Mouse (Mus musculus) embryonic facial prominence, embryonic 11.5 days (tissue): Measurements from ENCODE around the gene Nfatc2. TPM values are rescaled to one million over a fixed set of nuclear protein-coding genes. Genes with fewer than 3 reads are reported as not detected.

ENCODE experiments used
- ATAC-seq: fragments of 200-750 bp; cut with Nextera tagmentation; replicated peaks from 2 replicates; pipeline ENCODE4 v1.8.0; 2017; ENCODE audit warnings: low read depth; ENCODE audit not compliant: insufficient number of reproducible peaks, low FRiP score, low TSS enrichment
- DNase-seq: peaks from one replicate; pipeline ENCODE4 v3.0.0-alpha.2; 2015; ENCODE audit warnings: low spot score
- H3K27ac ChIP-seq: fragments of 300-500 bp; sonication (generic); replicated peaks from 2 replicates; pipeline ENCODE4 v1.5.1; 2014; ENCODE audit warnings: mild to moderate bottlenecking, low read depth, low read length, control low read depth
- H3K27me3 ChIP-seq: fragments of 300-500 bp; sonication (generic); 2 replicates; pipeline ENCODE4 v1.6.1; 2014; ENCODE audit warnings: mild to moderate bottlenecking, low read length, moderate library complexity, mixed read lengths; ENCODE audit not compliant: control insufficient read depth, insufficient read depth
- H3K36me3 ChIP-seq: fragments of 300-500 bp; sonication (generic); replicated peaks from 2 replicates; pipeline ENCODE4 v1.6.1; 2014; ENCODE audit warnings: low read depth, mild to moderate bottlenecking, low read length, moderate library complexity, mixed read lengths; ENCODE audit not compliant: control insufficient read depth, insufficient read depth
- H3K4me1 ChIP-seq: fragments of 300-500 bp; sonication (generic); 2 replicates; pipeline ENCODE4 v1.6.1; 2014; ENCODE audit warnings: low read length, mixed read lengths; ENCODE audit not compliant: control insufficient read depth, insufficient read depth
- H3K4me2 ChIP-seq: fragments of 300-500 bp; sonication (generic); 2 replicates; pipeline ENCODE4 v1.6.1; 2014; ENCODE audit warnings: low read depth, mild to moderate bottlenecking, control low read depth, low read length, moderate library complexity
- H3K4me3 ChIP-seq: fragments of 300-500 bp; sonication (generic); 2 replicates; pipeline ENCODE4 v1.5.1; 2014; ENCODE audit warnings: low read depth, low read length, control low read depth
- H3K9ac ChIP-seq: fragments of 300-500 bp; sonication (generic); replicated peaks from 2 replicates; pipeline ENCODE4 v1.6.1; 2014; ENCODE audit warnings: mild to moderate bottlenecking, control low read depth, low read length
- H3K9me3 ChIP-seq: fragments of 300-500 bp; sonication (generic); replicated peaks from 2 replicates; pipeline ENCODE4 v1.6.1; 2016; ENCODE audit warnings: mild to moderate bottlenecking, low read length, inconsistent platforms, mixed read lengths; ENCODE audit not compliant: control insufficient read depth
- WGBS: fragments of 180-500 bp; shearing (Covaris S2); extraction: QIAGEN DNeasy Blood & Tissue Kit; methylation state at CpG from one replicate; pipeline ENCODE4 v1.1.7; 2014; 5-methylcytosine and 5-hydroxymethylcytosine counted together
- polyA plus RNA-seq: library from polyadenylated mRNA; unstranded; fragments of >200 nt; fragmentation: Nextera tagmentation; extraction: Ambion mirVana; gene quantifications from 2 replicates; pipeline ENCODE4 v1.2.1, GENCODE M21; 2014

The Nfatc2 gene
- polyA plus RNA-seq, 1 experiment from 2014 or later: 0.87 TPM

DNA sequence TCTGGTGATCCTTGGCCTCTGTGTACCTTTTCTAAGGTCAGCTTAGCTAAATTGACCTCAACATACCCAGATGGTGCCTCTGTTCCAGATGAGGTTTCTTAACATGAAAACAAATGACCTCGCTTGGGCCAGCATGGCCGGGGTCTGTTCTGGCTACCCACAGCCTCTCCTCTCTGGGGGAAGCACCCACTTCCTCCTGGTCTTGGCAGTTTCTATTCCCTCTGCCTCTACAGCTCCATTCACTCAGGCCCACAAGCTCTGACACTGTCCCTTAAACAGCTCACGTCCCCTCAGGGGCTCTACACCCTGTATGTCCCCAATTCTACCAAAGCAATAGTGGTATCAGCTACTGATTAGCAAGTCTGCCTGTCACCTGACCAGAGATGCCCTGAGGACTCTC, 27.6 kb downstream of the Nfatc2 start:
- WGBS: 77% methylated on average over 3 of the region's 3 CpGs
- no peaks in the 10 kb centered on the region for H3K36me3 ChIP-seq
- H3K27me3 ChIP-seq: no peaks in the 10 kb centered on the region
- ATAC-seq (no peak), DNase-seq (no peak)
- H3K27ac ChIP-seq: no peak overlapping the region
- H3K9ac ChIP-seq: no peak overlapping the region
- no peak overlapping the region for H3K4me3 ChIP-seq
- no peak overlapping the region for H3K4me2 ChIP-seq
- H3K4me1 ChIP-seq: no peaks in the 10 kb centered on the region
- no peaks in the 10 kb centered on the region for H3K9me3 ChIP-seq

- Histone ChIP-seq H3K9ac (no peak overlapping the region), H3K9me3 (no peaks in the 10 kb centered on the region), H3K4me1 (no peaks in the 10 kb centered on the region), H3K27ac (no peak overlapping the region), H3K27me3 (no peaks in the 10 kb centered on the region), H3K4me2 (no peak overlapping the region), H3K36me3 (no peaks in the 10 kb centered on the region), H3K4me3 (no peak overlapping the region)
- no peak for ATAC-seq
- no peak for DNase-seq
- WGBS: 94% methylated on average over 32 of the region's 32 CpGs
Measured at GRCm38 (mm10) chr2:168571241-168571640, 30.2 kb downstream of the Nfatc2 start.

DNA sequence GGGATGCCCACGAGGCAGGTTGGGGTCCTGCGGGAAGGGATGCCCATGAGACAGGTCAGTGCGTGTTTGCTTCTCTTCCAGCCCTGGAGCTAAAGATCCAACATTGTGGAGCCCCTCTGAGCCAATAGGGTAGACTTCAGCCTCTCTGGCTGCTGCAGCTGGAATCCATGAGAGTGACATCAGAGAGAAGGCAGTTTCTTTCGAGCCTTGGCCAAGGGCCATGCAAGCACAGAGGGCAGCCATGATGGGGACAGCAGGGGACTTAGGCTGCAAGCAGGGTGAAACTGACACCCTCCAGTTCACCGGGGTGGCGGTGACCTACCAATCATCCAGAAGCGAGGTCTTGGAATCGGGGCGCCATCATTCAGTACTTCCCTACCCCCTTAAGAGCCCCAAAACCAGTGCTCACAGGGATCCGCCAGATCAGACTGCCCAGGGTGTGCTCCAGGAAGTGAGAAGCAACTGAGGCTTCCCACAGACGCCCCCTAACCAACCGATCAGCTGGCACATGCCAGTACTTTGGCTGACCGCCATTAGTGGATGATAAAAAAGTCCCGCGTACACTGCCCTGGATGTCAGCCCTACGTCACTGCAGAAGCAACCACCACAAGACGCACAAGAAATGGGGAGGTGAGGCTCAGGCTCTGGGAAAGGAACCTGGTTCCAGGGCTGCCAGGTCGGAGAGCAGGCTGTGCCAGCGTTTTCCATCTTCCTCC, 35.8 kb downstream of the Nfatc2 start:
- Histone ChIP-seq H3K27ac (no peak overlapping the region), H3K9ac (no peak overlapping the region), H3K4me1 (no peaks in the 10 kb centered on the region), H3K9me3 (no peaks in the 10 kb centered on the region), H3K36me3 (no peaks in the 10 kb centered on the region), H3K4me2 (no peak overlapping the region), H3K4me3 (no peak overlapping the region), H3K27me3 (no peaks in the 10 kb centered on the region)
- DNase-seq: no peak
- no peak for ATAC-seq
- 87% methylated on average over 19 of the region's 19 CpGs for WGBS

DNA sequence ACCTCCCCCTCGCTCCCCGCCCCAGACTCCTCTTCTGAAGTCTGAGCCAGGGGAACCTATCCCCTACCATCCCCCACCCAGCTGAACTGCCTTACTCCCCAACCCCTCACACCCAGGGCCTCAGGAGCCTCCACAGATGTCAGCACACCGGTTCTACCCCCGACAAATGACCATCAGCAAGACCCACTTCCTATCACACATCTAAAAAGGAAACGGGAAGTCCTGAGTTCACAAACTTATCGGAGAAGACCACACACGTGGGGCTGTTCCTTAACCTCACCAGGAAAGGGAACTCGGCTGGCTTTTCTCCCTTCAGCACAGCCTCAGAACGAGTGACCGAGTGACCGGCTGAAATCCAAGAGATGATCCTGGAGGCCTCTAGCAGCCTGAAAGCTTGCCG, 38.3 kb downstream of the Nfatc2 start:
- Histone ChIP-seq H3K36me3 (no peaks in the 10 kb centered on the region), H3K9ac (no peak overlapping the region), H3K4me2 (no peak overlapping the region), H3K4me3 (no peak overlapping the region), H3K27ac (no peak overlapping the region), H3K9me3 (no peaks in the 10 kb centered on the region), H3K4me1 (no peaks in the 10 kb centered on the region), H3K27me3 (no peaks in the 10 kb centered on the region)
- WGBS: 28% methylated on average over 12 of the region's 12 CpGs
- no peak for DNase-seq
- no peak for ATAC-seq

DNA sequence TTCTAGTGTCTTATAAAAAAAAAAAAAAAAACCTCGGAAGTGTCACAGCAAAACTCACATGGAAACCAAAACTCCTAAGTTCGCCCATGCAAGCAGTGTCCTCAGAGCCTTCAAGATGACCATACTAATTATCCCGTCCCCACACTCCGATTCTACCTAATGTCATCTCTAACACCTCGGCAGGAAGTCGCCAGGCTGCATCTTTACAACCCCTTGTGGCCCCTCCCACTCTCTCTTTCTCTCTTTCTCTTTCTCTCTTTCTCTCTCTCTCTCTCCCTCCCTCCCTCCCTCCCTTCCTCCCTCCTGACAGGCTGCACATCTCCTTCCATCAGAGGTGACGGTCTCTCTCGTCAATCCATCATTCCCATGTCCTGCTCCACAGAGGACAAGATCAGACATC, 44.4 kb downstream of the Nfatc2 start:
- Histone ChIP-seq H3K36me3 (no peaks in the 10 kb centered on the region), H3K4me1 (peaks cover 10% of the 10 kb centered on the region), H3K9me3 (no peaks in the 10 kb centered on the region), H3K27ac (no peak overlapping the region), H3K27me3 (peaks cover 2% of the 10 kb centered on the region; the same call in 1 of the 2 replicates), H3K4me2 (no peak overlapping the region), H3K4me3 (no peak overlapping the region), H3K9ac (no peak overlapping the region)
- WGBS: 67% methylated on average over 8 of the region's 8 CpGs
- no peak for DNase-seq
- ATAC-seq: no peak

- DNase-seq (no peak), ATAC-seq (no peak)
- H3K4me3 ChIP-seq: no peak overlapping the region
- H3K4me1 ChIP-seq: peaks cover 10% of the 10 kb centered on the region
- H3K27ac ChIP-seq: no peak overlapping the region
- no peaks in the 10 kb centered on the region for H3K36me3 ChIP-seq
- 29% methylated on average over 23 of the region's 23 CpGs for WGBS
- H3K9ac ChIP-seq: peak overlapping the region; percentile 18; the same call in 1 of the 2 replicates
- H3K27me3 ChIP-seq: peaks cover 2% of the 10 kb centered on the region; the same call in 1 of the 2 replicates
- H3K4me2 ChIP-seq: no peak overlapping the region
- no peaks in the 10 kb centered on the region for H3K9me3 ChIP-seq
Measured at GRCm38 (mm10) chr2:168555897-168556670, 45.4 kb downstream of the Nfatc2 start.

DNA sequence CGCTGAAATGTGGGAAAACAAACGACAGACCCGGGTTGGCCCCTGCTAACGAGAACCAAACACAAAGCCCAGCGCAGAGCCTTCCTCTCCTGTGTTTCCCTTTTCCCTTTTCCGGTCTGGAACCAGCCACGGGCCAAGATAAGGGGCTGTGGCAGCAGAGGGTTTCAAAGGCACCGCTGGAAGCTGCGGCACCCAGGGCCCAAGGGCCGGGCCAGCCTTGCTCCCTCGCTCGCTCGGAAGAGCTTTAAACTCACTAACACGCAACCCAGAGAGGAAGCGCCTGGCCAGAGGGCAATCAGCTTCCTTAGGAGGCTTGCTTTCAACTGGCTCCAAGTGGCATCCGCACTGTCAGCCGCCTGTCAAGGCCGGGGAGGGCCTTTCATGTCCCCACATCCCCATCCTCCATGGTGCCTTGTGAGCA, 47.9 kb downstream of the Nfatc2 start:
- Histone ChIP-seq H3K4me1 (peaks cover 10% of the 10 kb centered on the region), H3K4me2 (no peak overlapping the region), H3K27ac (peak overlapping the region; percentile 32; the same call in 1 of the 2 replicates), H3K9me3 (no peaks in the 10 kb centered on the region), H3K9ac (peak overlapping the region; percentile 33), H3K36me3 (no peaks in the 10 kb centered on the region), H3K4me3 (no peak overlapping the region), H3K27me3 (peaks cover 2% of the 10 kb centered on the region; the same call in 1 of the 2 replicates)
- no peak for ATAC-seq
- DNase-seq: no peak
- WGBS: 37% methylated on average over 18 of the region's 18 CpGs

- H3K9ac ChIP-seq: no peak overlapping the region
Measured at GRCm38 (mm10) chr2:168552405-168552804, 49.1 kb downstream of the Nfatc2 start.

More at GRCm38 (mm10) chr2:168552405-168552804, 49.1 kb downstream of the Nfatc2 start:
- ATAC-seq (no peak), DNase-seq (no peak)
- Histone ChIP-seq H3K4me1 (peaks cover 10% of the 10 kb centered on the region), H3K27me3 (peaks cover 2% of the 10 kb centered on the region; the same call in 1 of the 2 replicates), H3K4me2 (no peak overlapping the region), H3K27ac (no peak overlapping the region), H3K9me3 (no peaks in the 10 kb centered on the region), H3K4me3 (no peak overlapping the region), H3K36me3 (no peaks in the 10 kb centered on the region)
- 16% methylated on average over 5 of the region's 5 CpGs for WGBS
